Mouse (Mus musculus): Measurements from ENCODE around the gene Rnf7. TPM values are rescaled to one million over a fixed set of nuclear protein-coding genes. Genes with fewer than 3 reads are reported as not detected.
"Not testable (repeated sequence)": the region's sequence is repeated elsewhere in the genome, so short reads cannot be mapped to it uniquely, and the experiment has no call there.

Rnf7 gene
- polyA plus RNA-seq (2012; rRNA removed) = 34.5 and 65.7 TPM in 2 replicates

DNA sequence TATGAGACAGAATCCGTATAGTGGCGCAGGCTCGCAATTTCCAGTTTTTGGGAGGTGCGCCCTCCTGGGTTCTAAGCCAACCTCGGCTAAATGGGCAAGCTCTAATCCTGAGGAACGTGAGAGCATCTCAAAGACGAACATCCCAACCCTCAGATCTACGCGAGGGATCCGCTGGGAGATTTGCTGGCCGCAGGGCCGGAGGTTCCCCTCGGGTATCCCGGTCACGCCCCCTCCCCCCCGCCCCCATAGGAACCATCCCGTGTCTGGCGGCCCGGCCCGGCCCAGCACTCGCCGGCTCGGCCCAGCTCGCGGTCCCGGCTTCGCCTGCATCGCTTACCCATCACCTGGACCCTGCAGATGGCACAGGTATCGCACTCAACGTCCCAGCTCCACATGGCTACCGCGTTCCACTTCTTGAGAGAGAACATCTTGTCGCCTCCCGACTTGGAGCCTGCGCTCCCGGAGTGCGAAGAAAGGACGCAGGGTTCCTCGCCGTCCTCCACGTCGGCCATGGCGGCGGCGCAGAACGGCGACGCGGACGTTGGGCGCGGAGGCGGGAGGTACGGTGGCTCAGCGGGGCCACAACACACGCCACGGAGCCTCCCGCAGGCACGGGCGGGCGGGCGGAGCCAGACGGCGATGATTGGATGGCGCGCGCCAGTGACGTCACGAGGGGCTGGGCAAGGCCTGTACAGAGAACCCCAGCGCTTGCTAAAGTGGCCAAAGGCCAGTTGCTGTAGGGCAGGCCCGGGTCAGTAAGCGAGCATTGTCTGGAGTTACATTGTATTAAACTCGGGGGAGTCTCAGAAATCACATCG lies at the start of gene Rnf7:
Gene Rnf7 (minus strand): TSS at position 605 of the 818 bp plus-strand sequence.
- Histone ChIP-seq H3K36me3 (ENCODE audit: control insufficient read depth, insufficient read depth, low read length) (peaks cover 5% of the 10 kb centered on the region; the same call in 1 of the 2 replicates), H3K4me1 (ENCODE audit: control insufficient read depth, insufficient read depth, insufficient read length, low read length) (no peaks in the 10 kb centered on the region), H3K27me3 (ENCODE audit: control insufficient read depth, insufficient read depth, low read length) (no peaks in the 10 kb centered on the region), H3K27ac (ENCODE audit: insufficient read depth, low read depth, low read length) (peak within 1 kb of the TSS; percentile 58; the same call in 1 of the 2 replicates), H3K4me3 (ENCODE audit: low read depth, low read length) (peak within 1 kb of the TSS; percentile 69)
- WGBS = under 1% methylated on average over 74 of the region's 74 CpGs
- TF ChIP-seq POLR2A (IDR thresholded peaks at IDR 0.05; ENCODE audit: low read depth, low read length) (peak; percentile 48; the same call in 1 of the 2 replicates), CTCF (IDR thresholded peaks at IDR 0.05; ENCODE audit: extremely low read depth, insufficient read length, insufficient replicate concordance, low read depth, low read length) (0 out of 2 replicates have a peak, but pooled peaks have one; percentile 8)

DNA sequence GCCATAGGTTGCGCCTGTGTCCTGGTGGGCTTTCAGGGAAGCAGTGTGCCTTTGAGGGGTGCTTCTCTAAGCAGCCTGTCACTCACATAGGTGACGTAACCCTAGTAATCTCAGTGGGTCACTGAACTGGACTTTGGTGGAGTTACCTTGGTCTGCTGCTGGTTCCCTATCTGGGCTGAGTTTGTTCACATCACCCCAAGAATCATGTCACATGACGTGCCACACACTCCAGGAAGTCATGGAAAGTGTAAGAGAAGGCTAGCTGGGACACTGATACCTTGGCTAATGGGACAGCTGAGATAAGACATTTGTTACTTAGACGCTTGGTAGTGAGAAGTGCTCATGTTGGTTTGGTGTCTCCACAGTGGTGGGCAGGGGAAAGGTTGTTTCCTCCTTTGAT lies 47.5 kb upstream of the Rnf7 start:
- Histone ChIP-seq H3K36me3 (ENCODE audit: control insufficient read depth, insufficient read depth, low read length) (no peaks in the 10 kb centered on the region), H3K27ac (ENCODE audit: insufficient read depth, low read depth, low read length) (no peak overlapping the region), H3K4me3 (ENCODE audit: low read depth, low read length) (no peak overlapping the region), H3K27me3 (ENCODE audit: control insufficient read depth, insufficient read depth, low read length) (no peaks in the 10 kb centered on the region), H3K4me1 (ENCODE audit: control insufficient read depth, insufficient read depth, insufficient read length, low read length) (0 out of 2 replicates have a peak, but pooled peaks cover 2% of the 10 kb centered on the region)
- WGBS = 79% methylated on average over 4 of the region's 4 CpGs
- TF ChIP-seq POLR2A (IDR thresholded peaks at IDR 0.05; ENCODE audit: low read depth, low read length) (no peak), CTCF (IDR thresholded peaks at IDR 0.05; ENCODE audit: extremely low read depth, insufficient read length, insufficient replicate concordance, low read depth, low read length) (no peak)

DNA sequence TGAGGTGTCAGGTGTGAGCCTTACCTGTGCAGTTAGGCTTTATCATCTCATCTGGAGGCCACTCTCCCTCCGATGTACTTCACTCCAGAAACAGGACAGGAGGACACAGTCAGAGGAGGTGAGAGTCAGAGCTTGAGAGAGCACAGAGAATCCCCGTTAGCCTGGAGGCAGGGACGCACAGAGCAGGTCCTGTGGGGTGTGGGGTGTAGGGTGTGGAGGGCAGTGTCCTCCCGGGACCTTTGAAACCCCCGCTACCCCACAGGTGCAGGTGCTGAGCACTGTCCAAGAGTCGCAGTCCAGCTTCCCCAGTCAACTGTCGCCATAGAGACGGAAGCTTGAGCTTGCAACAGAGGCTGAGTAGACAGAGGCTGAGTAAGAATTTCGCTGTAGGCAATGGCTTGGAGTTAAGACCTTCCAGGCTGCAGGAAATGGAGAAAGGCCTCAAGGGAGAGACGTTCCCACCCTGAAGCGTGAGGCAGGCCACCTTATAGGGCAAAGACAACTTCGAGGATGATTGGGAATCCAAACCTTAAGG lies 46.6 kb upstream of the Rnf7 start, which contains the start of gene Gm28729:
Gene Gm28729 (minus strand): TSS at position 293 of the 535 bp plus-strand sequence.
- WGBS = 20% methylated on average over 12 of the region's 12 CpGs
- Histone ChIP-seq H3K36me3 (ENCODE audit: control insufficient read depth, insufficient read depth, low read length) (no peaks in the 10 kb centered on the region), H3K4me3 (ENCODE audit: low read depth, low read length) (no peak within 1 kb of the TSS), H3K27me3 (ENCODE audit: control insufficient read depth, insufficient read depth, low read length) (no peaks in the 10 kb centered on the region), H3K4me1 (ENCODE audit: control insufficient read depth, insufficient read depth, insufficient read length, low read length) (no peaks in the 10 kb centered on the region), H3K27ac (ENCODE audit: insufficient read depth, low read depth, low read length) (no peak within 1 kb of the TSS)
- TF ChIP-seq POLR2A (IDR thresholded peaks at IDR 0.05; ENCODE audit: low read depth, low read length) = no peak
- no peak for TF ChIP-seq CTCF (IDR thresholded peaks at IDR 0.05; ENCODE audit: extremely low read depth, insufficient read length, insufficient replicate concordance, low read depth, low read length)

DNA sequence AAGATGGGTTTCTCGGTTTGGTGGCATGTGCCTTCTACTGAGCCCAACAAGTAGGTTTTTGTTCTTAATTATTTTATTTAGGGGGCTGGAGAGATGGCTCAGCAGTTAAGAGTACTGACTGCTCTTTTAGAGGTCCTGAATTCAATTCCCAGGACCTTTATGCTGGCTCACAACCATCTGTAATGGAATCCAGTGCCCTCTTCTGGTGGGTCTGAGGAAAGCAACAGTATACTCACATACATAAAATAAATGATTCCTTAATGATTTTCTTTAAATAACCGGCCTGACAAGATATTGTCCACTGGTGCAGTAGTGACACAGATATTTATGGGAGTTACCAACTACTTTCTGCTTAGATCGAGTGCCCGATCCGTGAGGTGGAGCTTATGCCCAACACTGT lies 44.7 kb upstream of the Rnf7 start:
- no peak overlapping the region for H3K27ac ChIP-seq (ENCODE audit: insufficient read depth, low read depth, low read length)
- H3K4me1 ChIP-seq (ENCODE audit: control insufficient read depth, insufficient read depth, insufficient read length, low read length) = no peaks in the 10 kb centered on the region
- no peaks in the 10 kb centered on the region for H3K27me3 ChIP-seq (ENCODE audit: control insufficient read depth, insufficient read depth, low read length)
- TF ChIP-seq CTCF (IDR thresholded peaks at IDR 0.05; ENCODE audit: extremely low read depth, insufficient read length, insufficient replicate concordance, low read depth, low read length) (no peak), POLR2A (IDR thresholded peaks at IDR 0.05; ENCODE audit: low read depth, low read length) (no peak)
- no peak overlapping the region for H3K4me3 ChIP-seq (ENCODE audit: low read depth, low read length)
- 88% methylated on average over 5 of the region's 5 CpGs for WGBS
- no peaks in the 10 kb centered on the region for H3K36me3 ChIP-seq (ENCODE audit: control insufficient read depth, insufficient read depth, low read length)

DNA sequence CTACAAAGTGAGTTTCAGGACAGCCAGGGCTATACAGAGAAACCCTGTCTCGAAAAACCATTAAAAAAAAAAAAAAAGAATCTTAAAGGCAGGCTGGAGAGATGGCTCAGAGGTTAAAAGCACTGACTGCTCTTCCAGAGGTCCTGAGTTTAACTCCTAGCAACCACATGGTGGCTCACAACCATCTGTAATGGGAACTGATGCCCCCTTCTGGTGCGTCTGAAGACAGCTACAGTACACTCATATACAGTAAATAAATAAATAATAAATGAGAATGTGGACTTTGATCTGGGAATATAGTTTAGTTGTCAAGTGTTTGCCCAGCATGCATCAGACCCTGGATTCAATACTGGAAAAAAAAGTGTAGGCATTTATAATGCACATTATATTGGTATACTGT lies 43.1 kb upstream of the Rnf7 start:
- WGBS = 55% methylated on average over 2 of the region's 2 CpGs
- H3K4me1 ChIP-seq (ENCODE audit: control insufficient read depth, insufficient read depth, insufficient read length, low read length); H3K4me3 ChIP-seq (ENCODE audit: low read depth, low read length); H3K27me3 ChIP-seq (ENCODE audit: control insufficient read depth, insufficient read depth, low read length); H3K36me3 ChIP-seq (ENCODE audit: control insufficient read depth, insufficient read depth, low read length); H3K27ac ChIP-seq (ENCODE audit: insufficient read depth, low read depth, low read length): not testable (repeated sequence)

DNA sequence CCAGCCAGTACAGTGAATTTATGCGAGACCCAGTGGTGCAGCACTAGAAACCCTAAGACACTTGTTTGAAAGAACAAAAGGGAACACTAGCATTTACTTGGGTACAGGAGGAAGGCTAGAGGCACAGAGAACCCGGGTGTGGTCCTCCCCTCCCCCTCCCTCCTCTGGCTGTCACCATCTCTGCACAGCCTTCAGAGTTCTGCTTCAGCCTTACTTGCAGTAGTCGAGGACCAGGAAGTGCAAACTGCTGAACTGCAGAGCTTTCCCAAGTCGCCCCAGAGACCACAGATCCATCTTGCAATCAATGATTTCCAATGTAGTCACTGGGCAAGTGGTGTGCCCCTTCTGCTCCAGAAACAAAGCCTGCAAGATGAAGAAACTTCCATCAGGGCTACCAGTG lies 39.0 kb upstream of the Rnf7 start:
- Histone ChIP-seq H3K27me3 (ENCODE audit: control insufficient read depth, insufficient read depth, low read length) (no peaks in the 10 kb centered on the region), H3K36me3 (ENCODE audit: control insufficient read depth, insufficient read depth, low read length) (no peaks in the 10 kb centered on the region), H3K27ac (ENCODE audit: insufficient read depth, low read depth, low read length) (no peak overlapping the region), H3K4me1 (ENCODE audit: control insufficient read depth, insufficient read depth, insufficient read length, low read length) (no peaks in the 10 kb centered on the region), H3K4me3 (ENCODE audit: low read depth, low read length) (no peak overlapping the region)
- no peak for TF ChIP-seq CTCF (IDR thresholded peaks at IDR 0.05; ENCODE audit: extremely low read depth, insufficient read length, insufficient replicate concordance, low read depth, low read length)
- TF ChIP-seq POLR2A (IDR thresholded peaks at IDR 0.05; ENCODE audit: low read depth, low read length) = no peak
- 28% methylated on average over 4 of the region's 4 CpGs for WGBS

DNA sequence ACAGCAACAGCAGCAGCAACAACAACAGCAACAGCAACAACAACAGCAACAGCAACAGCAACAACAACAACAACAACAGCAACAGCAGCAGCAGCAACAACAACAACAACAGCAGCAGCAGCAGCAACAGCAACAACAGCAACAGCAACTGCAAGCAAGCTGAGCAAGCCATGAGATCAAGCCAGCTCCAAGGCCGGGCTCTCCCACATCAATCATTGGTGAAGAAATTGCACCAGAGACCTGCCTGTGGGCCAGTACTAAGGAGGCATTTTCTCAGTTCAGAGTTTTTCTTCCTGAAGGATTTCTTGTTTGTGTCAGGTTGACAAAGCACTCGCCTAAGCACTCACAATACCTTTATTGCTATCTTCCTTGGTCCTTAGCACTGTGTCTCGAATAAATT lies 38.3 kb upstream of the Rnf7 start:
- Histone ChIP-seq H3K27me3 (ENCODE audit: control insufficient read depth, insufficient read depth, low read length) (no peaks in the 10 kb centered on the region), H3K36me3 (ENCODE audit: control insufficient read depth, insufficient read depth, low read length) (no peaks in the 10 kb centered on the region), H3K4me3 (ENCODE audit: low read depth, low read length) (no peak overlapping the region)

More for the DNA sequence above, 38.3 kb upstream of the Rnf7 start:
- no peak overlapping the region for H3K27ac ChIP-seq (ENCODE audit: insufficient read depth, low read depth, low read length)
- no peak for TF ChIP-seq CTCF (IDR thresholded peaks at IDR 0.05; ENCODE audit: extremely low read depth, insufficient read length, insufficient replicate concordance, low read depth, low read length)
- TF ChIP-seq POLR2A (IDR thresholded peaks at IDR 0.05; ENCODE audit: low read depth, low read length) = no peak
- WGBS = 60% methylated on average over 3 of the region's 3 CpGs
- no peaks in the 10 kb centered on the region for H3K4me1 ChIP-seq (ENCODE audit: control insufficient read depth, insufficient read depth, insufficient read length, low read length)
